Mouse (Mus musculus) CD4-positive helper T cell, adult 2 months (primary cell): ENCODE measurements at regions not wholly inside any gene's neighbourhood (a gene's known extent, or its start where the extent isn't known, plus 50 kb on each side); places are given as distances from the start of the nearest gene placed in this dataset.

Source experiments
- DNase-seq: peaks from one replicate; pipeline ENCODE4 v3.0.0-alpha.2; 2012; ENCODE audit warnings: low read depth, missing footprints, low spot score

DNA sequence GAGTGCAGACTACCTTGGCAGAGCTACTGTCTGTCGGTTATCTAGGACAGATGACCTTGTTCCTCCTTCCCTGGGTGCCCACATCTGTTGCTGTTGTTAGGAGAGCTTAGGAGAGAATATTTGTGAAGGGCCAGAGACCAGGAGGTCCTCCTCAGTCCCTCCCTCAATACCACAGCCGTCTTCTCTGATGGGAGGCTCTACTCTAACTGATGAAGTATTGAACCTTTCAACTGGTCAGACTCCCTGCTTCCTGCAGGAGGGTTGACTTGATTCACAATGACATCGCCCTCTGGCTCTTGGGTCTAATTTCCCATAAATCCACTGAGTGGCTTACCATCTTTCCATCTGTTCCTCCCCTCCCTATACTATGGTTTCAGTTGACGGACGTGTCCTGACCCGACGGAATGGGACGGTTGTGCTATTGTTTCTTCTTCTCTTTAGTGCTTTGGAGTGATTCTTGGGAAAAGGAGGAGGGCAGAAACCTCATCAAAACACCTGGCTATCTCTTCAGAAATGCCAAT lies 253.3 kb downstream of the Cd83 start:
- no peak for DNase-seq

DNA sequence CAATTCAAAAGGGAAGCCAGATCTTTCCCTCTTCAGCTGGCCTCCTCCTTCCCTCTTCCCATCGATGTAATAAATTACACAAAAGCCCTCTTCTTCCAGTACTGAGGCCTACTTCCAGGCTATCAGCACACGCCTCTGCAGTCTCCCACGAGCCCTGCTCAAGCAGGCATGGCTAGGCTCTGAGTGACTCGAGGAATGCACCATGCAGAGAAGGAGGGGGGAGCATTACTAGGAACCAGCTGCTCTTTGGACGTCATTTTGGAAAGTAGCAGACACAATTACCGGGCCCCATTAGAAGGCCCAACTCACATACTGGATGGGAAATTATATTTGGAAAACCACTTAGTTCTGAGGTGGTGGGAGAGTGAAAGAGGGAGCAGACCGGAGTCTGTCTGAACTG lies 253.7 kb downstream of the Cd83 start:
- no peak for DNase-seq

DNA sequence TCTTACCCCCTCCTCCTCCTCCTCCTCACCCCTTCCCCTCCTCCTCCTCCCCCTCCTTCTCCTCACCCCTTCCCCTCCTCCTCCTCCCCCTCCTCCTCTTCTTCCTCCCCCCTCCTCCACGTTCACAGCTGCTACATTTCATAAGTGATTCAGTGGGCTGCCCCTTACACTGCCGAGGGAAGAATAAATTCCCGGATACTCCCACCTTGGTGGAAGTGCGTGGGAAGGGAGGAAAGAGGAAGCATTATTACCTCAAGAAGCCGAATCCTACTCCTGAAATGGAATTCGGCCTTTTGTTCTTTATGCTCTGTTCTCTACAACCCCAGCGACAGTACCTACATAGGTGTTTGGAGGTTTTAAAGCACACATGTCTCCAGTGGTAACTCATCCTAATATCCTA lies 256.1 kb downstream of the Cd83 start:
- no peak for DNase-seq

DNA sequence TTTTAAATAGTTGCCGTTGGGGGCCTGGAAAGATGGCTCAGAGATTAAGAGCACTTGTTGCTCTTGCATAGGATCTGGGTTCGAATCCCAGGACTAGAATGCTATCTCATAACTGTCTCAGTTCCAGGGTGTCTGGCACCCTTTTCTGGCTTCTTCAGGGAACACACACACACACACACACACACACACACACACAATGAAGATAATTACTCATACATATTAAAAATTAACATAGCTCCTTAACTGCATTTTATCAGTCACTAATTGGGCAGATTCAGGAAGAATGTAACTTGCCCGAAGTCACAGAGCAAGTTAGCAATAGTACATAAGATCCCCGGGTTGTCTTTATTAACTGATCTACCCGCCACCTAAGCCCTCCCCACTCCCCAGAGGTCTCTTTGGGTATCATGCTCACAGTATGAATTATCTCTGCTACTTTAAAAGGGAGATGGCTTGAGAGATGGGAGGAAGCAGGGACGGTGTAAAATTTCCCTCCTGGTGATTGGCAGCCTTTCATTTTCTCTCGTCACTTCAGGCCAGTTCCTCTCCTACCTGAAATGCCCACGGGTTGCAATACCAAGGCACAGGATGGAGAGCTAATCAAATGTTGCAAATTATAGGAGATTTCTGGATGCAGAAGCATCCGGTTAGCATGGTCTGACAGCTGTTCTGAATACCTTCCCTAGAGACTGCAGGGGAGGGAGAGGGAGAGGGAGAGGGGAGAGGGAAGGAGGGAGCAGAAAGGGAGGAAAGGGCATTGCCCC lies 258.3 kb downstream of the Cd83 start:
- no peak for DNase-seq

DNA sequence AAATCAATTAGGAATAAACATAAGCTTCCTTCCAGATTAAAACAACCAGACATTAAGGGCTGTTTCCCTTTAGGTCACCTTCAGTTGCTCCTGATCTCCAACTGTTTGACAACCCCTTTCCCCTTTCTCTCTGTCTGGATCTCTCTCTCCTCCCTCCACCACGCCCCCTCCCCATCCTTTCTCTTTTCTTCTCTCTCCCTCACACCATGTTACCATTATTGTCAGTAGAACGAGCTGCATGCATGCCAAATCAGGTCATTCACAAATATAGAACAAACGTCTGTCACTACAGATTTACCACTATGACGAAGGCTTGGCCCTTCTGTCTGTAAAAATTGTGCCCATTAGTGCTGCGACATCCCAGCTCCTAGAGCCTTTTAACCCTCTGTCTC lies 258.9 kb downstream of the Cd83 start:
- DNase-seq, result no peak

DNA sequence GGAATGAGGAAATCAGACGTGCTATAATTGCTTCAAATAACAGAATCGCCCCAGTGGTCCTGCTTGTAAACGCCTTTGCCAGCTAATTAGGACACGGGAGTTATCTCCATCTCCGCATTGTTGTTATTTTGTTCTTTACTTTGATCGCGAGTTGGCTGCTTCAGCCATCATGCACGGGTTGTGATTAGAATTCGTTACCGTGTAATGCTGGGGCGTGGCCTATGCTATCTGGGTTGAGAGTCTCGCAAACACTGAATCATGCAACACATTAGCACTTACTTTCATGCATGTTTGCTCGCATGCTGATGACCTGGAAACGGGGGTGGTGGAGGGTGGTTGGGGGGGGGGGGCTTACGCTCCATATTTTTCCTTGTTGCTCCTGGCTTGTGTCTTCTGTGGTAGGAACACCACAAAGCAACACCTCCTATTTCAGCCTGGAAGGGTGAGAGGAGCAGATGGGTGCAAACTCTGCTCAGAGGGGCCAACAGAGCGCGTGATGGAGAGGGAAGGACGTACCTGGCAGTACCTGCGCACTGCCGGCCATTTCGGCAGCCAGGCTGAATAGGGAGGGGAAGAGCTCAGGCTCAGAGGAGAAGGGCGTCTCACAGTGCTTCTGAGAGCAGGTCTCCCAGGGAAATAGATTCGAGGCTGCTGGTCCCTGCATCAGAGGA lies 260.1 kb downstream of the Cd83 start:
- no peak for DNase-seq

DNA sequence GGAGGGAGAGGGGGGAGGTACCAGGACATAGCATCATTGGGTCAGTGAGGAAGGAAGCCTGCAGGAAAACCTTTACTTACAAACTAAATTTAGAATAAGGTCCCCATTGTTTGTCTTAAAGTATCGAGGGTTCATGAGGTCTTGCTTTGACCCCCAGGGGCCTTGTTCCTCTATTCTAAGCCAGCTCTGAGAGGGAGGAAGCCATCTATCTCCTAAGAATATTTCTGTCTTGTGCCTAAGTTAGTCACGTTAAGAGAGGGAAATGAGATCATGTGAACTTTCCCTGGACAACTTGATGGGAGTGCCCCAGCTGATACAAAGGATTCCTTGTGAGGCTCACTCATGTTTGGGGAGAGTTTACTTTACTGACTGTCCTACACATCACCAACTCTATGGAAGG lies 261.9 kb downstream of the Cd83 start:
- no peak for DNase-seq

DNA sequence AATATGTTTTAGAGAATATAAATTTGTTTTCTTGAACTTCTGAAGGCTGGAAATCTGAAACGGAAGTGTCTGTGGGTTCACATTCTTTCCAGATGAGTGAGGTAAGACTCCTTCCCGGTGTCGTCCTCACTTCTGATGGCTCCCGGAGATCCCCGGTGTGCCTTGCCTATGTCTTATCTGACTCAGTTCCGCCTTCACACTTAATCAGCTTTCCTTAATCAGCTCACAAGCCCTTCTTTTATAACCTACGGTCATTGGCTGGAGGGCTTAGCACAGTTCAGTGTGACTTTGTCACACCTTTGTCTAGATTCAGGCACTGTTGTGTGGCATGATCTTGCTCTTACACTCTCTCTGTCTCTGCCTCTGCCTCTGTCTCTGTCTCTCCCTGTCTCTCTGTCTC lies 269.6 kb downstream of the Cd83 start:
- no peak for DNase-seq

DNA sequence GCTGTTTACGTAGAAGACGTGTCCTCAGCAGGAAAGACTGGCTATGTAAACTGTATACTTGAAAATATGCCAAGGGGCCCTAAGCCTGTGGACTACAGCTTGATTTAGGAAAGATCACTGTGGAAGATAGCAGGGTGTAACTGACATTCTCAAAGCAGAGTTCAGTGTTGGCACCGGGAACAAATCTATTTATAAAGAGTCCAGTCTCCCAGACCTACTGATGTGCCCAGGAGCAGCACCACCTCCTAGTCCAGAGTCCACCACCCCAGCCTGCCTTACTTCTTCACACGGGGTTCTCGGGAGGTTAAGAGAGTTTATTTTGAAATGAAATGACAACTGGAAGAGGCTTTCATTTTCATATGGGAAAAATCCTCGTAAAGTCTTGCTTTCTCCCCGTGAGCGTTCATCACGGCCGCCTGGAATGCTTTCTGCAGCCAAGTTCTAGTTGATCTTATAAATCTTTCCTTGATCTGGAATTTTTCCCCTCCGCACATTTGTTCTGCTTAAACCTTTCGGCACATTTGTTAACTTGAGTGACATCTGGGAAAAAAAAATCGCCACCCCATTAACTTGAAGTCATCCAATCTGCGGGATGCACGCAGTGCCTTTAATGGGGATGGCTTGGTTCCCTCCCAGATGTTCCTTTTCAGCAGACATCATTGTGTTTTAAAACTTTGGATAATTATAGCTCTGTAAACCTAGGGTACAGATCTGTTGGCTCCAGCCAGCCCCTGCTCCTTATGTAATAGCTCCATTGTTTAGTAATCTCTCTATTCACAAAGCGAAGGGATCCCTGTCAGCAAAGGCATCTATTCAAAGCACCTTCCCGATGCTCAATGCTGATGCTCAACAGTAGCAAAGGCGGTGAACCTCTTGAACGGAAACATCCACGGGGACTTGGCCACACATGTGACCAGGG lies 271.3 kb downstream of the Cd83 start:
- no peak for DNase-seq

DNA sequence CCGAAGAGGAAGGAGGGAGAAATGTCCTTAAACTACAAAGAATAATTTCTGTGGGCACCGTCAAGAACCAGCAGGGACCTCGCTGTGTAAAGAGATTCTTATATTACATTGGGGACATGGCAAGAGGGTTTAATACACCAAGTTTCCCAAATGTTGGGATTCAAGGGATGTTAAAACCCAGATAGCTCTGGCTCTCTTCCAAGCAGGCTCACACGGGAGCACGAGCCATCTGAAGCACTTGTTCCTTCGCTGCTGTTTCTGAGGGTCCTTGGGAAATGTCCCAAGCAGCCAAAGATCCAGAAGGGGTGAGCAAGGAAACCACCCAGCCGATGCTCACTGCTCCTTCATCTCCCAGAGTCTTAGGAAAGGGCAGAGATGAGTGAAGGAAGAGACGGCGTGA lies 272.1 kb downstream of the Cd83 start:
- no peak for DNase-seq

DNA sequence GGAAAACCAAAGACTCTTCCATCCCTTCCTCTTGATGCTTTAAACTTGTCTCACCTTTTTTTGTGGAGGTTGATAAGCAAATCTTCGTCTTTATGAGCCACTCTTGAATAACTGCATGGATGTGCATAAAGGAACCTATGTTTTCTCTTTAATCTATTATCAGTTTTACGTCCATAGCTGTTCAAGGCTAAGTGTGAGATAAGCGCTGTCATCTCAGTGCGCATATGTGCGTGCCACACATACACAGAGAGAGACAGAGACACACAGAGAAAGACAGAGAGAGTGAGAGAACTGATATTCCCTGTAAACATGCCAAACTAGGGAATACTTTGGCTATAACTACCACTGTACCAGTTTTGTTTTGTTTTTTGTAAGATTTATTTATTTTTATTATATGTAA lies 273.0 kb downstream of the Cd83 start:
- DNase-seq, result no peak

DNA sequence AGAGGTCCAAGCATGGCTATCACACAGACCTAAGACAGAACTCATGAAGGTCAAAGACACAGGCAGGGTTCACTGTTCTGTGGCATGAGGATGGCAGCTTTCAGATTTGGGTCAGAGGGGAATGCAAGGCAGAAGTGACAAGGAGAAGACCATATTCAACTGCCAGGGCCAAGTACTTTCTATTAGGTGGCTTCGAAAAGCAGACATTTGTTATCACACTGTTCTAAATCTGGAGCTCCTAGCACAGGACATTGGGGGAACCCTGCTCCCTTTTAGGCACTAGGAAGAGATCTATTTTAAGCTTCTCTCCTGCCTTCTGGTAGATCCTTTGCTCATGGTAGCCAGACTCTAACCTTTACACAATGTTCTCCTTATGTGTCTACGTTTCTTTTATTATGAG lies 273.7 kb downstream of the Cd83 start:
- DNase-seq, result no peak

DNA sequence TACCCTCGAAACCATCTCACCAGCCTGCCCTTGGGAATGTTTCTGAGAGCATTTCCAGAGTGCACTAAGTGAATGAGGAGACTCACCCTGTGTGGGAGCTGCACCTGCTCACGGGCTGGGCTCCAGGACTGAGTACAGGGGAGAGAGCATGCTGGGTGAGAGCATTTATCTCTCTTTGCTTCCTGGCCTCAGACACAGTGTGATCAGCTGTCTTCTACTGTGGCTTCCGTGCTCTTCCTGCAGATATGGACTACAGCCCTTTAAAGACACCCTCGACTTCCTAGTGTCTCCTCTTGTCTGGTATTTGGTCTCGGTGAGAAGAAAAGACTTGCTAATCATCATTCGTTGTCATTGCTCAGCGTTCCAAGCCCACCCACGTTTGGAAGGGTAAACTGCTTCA lies 274.9 kb downstream of the Cd83 start:
- peak; percentile 23 for DNase-seq

DNA sequence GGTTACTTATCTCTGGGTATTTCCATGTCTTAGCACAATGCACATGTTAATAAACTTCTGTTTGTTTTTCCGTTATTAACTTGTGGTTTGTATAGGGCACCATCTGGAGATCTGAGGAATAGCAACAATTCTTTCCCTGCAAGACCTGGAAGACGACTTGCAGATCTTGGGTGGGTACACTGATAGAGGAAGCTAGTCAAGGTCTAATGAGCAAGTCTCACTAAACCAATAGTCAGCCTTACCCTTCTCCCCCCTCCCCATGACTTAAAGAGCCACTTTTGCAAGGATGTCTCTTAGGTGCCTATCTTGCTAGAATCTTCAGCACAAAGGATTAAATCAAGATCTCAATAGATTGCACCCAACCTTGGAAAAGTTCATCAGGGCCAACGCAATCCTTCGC lies 276.7 kb downstream of the Cd83 start:
- DNase-seq, result no peak

DNA sequence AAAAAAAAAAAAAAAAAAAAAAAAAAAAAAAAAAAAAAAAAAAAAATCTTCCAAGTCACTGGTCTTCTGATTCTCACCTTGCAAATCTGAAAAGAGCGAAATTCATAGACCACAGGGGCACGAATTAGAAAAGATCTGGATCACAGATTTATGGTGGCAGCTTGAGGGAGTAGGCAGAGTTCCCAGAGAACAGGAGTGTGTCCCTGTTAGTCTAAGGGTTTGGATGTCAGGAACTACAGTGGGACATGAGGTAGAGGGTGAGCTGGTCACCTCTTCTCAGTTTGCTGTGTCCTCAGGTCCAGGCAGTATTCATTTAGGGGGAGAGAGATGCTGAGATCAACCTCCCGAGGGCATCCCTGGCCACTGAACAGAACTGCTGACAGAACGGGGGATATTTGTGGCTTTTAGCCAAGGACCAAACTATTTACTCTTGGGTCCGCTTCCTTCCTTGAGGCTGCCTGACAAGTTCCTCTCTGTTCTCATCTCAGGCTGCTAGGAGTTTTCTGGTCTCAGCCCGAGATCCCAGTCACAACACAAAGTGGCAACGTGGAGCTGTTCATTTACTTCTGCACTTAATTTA lies 277.2 kb downstream of the Cd83 start:
- no peak for DNase-seq

DNA sequence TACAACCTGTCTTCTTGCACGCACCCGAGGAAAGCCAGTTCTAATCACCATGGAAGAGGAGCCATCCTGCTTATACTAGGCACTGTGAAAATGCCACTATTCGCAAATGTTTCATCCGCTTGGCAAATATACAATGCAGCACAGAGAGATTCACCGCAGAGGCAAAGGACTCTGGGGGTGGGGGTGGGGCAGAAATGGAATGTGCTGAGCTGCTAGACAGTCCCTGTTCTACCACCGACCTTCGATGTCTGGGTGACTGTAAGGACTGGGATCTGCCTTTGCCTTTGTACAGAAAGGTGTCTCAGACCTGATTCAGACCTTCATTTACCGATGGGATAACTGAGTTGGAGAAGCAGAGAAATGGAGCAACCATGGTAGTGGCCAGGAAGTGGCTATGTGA lies 278.7 kb downstream of the Cd83 start:
- peak; percentile 13 for DNase-seq

DNA sequence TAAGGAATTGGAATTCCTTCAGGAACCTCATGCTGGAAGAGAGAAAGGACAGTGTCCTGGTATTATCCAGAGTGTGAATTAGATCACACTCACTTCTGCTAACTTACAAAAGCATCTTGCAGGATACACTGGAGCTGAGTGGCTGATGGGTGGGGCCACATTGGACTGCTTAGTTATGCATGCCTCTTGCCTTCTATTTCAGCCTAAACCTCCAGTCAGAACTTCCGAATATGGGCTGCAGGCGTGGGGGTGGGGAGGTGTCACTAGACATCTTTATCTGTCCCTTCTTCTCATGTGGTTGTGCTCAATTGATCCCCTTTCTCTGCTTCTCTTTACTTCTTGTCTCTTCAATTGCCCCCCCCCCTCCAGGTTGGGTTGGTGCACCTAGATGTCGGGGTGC lies 279.5 kb downstream of the Cd83 start:
- peak; percentile 8 for DNase-seq

DNA sequence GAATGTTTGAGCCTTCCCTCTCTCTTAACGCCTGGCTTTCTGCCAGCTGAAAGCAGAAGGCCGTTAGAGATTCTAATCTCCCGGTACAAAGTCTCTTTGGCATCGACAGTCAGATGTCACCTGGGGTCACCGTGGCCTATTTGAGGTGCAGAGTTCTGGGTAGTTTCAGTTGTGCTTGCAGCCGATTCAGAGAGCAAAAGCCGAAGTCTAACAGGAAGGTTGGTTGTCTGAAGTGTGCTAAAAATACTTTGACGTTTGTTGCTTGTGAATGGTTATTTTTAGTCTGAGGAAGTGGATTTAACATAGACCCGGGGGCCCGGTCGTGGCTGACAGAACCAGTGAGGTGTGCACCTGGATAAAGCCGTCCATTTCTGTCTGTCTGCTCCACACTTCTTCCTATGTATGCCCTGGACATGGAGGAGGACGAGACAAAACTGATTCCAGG lies 281.2 kb downstream of the Cd83 start:
- DNase-seq, result peak; percentile 72

DNA sequence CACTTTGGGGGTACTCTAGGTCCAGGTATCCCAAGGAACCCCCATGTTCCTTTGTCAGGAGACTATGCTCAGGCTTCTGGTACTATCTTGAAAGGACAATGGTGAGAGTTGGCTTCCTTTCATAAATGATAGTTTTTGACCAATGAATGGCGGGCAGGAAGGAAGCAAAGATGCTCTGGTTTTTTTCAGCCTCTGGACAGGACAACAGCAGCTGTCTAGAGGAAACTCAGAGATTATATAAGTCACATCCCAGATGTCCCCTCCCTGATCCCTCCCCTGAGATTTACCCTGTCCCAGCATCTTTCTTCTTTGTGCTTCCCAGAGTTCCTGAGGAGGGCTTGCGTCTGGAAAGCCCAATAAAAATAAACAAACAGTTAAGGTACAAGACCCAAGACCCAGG lies 282.7 kb downstream of the Cd83 start:
- no peak for DNase-seq

DNA sequence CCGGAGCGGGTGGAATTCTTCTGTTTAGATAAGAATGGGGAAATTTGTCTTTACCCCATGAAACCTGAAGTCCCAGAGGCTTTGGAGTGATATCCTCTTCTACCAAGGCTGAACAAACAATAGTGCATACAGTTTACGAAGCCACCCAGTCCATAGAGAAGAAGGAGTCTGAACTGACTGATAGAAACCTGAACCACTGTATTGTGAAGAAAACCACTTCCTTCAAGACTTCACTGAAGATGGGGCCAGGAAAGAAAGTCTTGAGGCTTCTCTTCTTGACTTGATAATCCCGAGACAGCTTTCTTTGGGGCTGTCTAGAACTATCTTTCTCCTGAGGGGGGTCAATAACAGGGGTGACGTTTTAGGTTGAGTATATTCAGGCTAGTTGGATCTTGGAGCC lies 284.4 kb downstream of the Cd83 start:
- peak; percentile 25 for DNase-seq

DNA sequence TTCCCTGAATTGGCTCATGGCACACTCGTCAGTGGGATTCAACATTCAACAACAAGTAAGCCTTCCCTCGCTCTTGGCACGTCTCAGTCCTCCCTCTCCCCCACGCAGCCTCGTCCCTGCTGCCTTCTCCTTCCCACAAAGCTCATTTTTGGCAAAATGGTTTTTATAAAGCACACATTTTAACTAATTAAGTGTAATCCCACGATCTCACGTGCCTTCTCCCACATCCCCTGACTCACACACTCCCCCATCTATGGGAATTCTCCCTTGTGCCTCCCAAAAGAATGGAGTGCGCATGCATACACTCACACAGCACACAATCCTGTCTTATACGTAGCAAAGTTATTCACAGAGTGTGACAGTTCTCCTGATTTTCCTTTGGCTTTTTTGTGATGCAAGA lies 288.5 kb downstream of the Cd83 start:
- no peak for DNase-seq

DNA sequence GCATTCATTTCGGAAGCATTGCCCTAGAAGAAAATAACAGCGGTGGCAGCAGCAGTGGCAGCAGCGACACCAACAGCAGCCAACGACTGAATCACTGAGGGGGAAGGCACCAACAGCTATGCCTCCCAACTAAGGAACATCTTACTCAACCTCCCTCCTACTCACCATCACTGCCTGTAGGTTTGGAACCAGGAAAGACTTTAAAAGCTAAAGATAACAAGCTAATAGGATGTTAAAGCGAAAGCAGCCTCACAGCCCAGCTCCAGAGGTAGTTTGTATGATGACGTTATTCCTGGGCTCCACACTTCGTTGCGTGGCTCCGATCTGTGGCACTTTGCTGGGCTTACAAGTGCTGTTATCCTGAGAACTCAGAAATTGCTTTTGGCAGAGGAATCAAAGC lies 289.6 kb downstream of the Cd83 start:
- no peak for DNase-seq
